Mouse (Mus musculus): ENCODE results near the gene Cenpn.

DNA sequence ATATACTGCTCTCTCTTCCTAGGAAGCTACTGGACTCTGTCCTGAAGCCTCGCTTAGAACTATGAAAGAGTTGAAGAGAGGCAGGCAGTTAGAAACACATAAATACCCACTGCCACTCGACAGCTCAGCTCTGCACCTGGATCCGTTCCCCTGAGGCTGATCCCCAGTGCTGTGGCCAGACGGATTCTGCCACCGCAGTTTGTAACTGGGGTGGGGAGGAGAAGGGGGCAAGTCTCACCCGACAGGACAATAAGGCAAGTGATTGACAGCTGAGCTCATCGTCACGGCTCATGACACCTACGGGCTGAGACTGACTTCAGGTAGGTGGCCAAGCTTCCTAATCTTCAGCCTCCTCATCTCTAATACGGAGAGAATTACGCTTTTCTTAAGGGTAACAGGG, 47.9 kb upstream of the Cenpn start:
- TF ChIP-seq CTCF (conservative IDR thresholded peaks at IDR 0.05; ENCODE audit: low read length) (no peak), POU5F1 (IDR thresholded peaks at IDR 0.05; ENCODE audit: borderline replicate concordance, low read length) (no peak)

Measured in E14TG2a.4 (cell line).